In genomic region chr1:190695589-190695988, GRCm38 (mm10) we compare ENCODE assay signal across 8 mouse cellular contexts.
DNase-seq lines count a peak whose midpoint lies in the region; ATAC-seq and TF ChIP-seq lines count a peak whose summit lies in the region.

No protein-coding gene starts in this region.

- TF ChIP-seq CTCF in heart, postnatal 0 days (IDR thresholded peaks at IDR 0.05; ENCODE audit: low read depth), result peak; percentile 70
- peak; percentile 87 for TF ChIP-seq CTCF in layer of hippocampus, adult 2 months (conservative IDR thresholded peaks at IDR 0.05)

- peak; percentile 74 for ATAC-seq in heart, postnatal 0 days (ENCODE audit: insufficient read depth, low read depth)
- no peak for ATAC-seq in heart, embryonic 11.5 days (replicated peaks; ENCODE audit: insufficient number of reproducible peaks, low FRiP score, low TSS enrichment)

- H3K27ac ChIP-seq in heart, postnatal 0 days (ENCODE audit: low read depth), result no peak overlapping the region
- no peak overlapping the region for H3K27ac ChIP-seq in heart, embryonic 11.5 days (ENCODE audit: low read depth, low read length)
- no peak overlapping the region for H3K27ac ChIP-seq in layer of hippocampus, adult 2 months

- no peak overlapping the region for H3K4me2 ChIP-seq in heart, postnatal 0 days (ENCODE audit: low read depth, low read length)
- no peak overlapping the region for H3K4me2 ChIP-seq in heart, embryonic 11.5 days

- 0 out of 2 replicates have a peak, but pooled peaks cover 1% of the 10 kb centered on the region for H3K4me1 ChIP-seq in heart, postnatal 0 days (ENCODE audit: control insufficient read depth, insufficient read depth)
- H3K4me1 ChIP-seq in heart, embryonic 11.5 days (ENCODE audit: control insufficient read depth, insufficient read depth, low read length), result peaks cover 5% of the 10 kb centered on the region; the same call in 1 of the 2 replicates

- no peaks in the 10 kb centered on the region for H3K27me3 ChIP-seq in heart, postnatal 0 days (ENCODE audit: control insufficient read depth, insufficient read depth, low read length)
- no peaks in the 10 kb centered on the region for H3K27me3 ChIP-seq in heart, embryonic 11.5 days (ENCODE audit: control insufficient read depth, insufficient read depth, low read length)

- no peak overlapping the region for H3K4me3 ChIP-seq in heart, postnatal 0 days (ENCODE audit: low read depth, low read length)
- H3K4me3 ChIP-seq in heart, embryonic 11.5 days (ENCODE audit: low read depth, low read length), result no peak overlapping the region
- H3K4me3 ChIP-seq in layer of hippocampus, adult 2 months, result no peak overlapping the region

- H3K9me3 ChIP-seq in heart, postnatal 0 days (replicated peaks; ENCODE audit: control insufficient read depth, low read length), result no peaks in the 10 kb centered on the region
- H3K9me3 ChIP-seq in heart, embryonic 11.5 days (replicated peaks; ENCODE audit: control insufficient read depth, low read length), result no peaks in the 10 kb centered on the region

- WGBS in heart, postnatal 0 days, result 63% methylated on average over 11 of the region's 11 CpGs
- 65% methylated on average over 11 of the region's 11 CpGs for WGBS in heart, embryonic 11.5 days (ENCODE audit: insufficient replicate concordance)

- TF ChIP-seq EP300 in heart, postnatal 0 days (IDR thresholded peaks at IDR 0.05; ENCODE audit: low read depth), result no peak

- peak; percentile 60 for DNase-seq in heart, postnatal 0 days (ENCODE audit: low spot score)
- peak; percentile 1 for DNase-seq in 416B (ENCODE audit: low read depth)
- peak; percentile 79 for DNase-seq in adrenal gland, adult 2 months
- peak; percentile 61 for DNase-seq in embryo, embryonic 9.5 days (ENCODE audit: extremely low spot score)
- DNase-seq in layer of hippocampus, adult 2 months (ENCODE audit: low spot score in 2 of 2), result peak; percentile 66 to 80
- peak; percentile 66 for DNase-seq in mesoderm, embryonic 11.5 days (ENCODE audit: low read depth, low spot score)
- DNase-seq in MN1 (ENCODE audit: low spot score), result no peak

- H3K9ac ChIP-seq in heart, postnatal 0 days (replicated peaks; ENCODE audit: low read depth, low read length), result no peak overlapping the region
- H3K9ac ChIP-seq in heart, embryonic 11.5 days (ENCODE audit: low read depth, low read length), result no peak overlapping the region

- no peaks in the 10 kb centered on the region for H3K36me3 ChIP-seq in heart, postnatal 0 days (replicated peaks; ENCODE audit: control insufficient read depth, insufficient read depth, low read length)
- no peaks in the 10 kb centered on the region for H3K36me3 ChIP-seq in heart, embryonic 11.5 days (ENCODE audit: control insufficient read depth, insufficient read depth, low read length)
